Mouse (Mus musculus): ENCODE data around the gene Pbld2. TPM values are rescaled to one million over a fixed set of nuclear protein-coding genes. Genes with fewer than 3 reads are reported as not detected.
"Not testable (repeated sequence)": the region's sequence is repeated elsewhere in the genome, so short reads cannot be mapped to it uniquely, and the experiment has no call there.

Pbld2 gene
- polyA plus RNA-seq, 1 experiment from 2014 or later, result 0.80 TPM

DNA sequence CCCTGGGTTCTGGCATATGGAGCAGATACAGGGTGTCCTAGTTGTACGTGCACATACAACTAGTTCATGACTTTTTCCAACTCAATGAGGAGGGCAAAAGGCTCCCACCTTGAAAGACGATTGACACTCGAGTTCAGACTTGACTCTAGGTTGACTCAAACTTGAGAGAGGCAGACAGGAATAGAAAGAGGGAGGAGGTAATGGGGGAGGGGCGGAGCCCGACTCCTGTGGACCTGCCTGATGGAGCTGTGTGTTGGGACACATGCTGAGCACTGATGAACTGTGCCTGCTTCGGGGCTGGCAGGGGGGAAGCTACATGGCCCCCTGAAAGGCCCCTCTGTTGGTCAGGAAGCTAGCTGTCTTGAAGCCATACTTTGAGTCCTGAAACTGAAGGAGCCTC, 28.9 kb downstream of the Pbld2 start:
- H3K27ac ChIP-seq, result no peak overlapping the region
- H3K4me1 ChIP-seq, result peaks cover 5% of the 10 kb centered on the region; the same call in 1 of the 2 replicates
- H3K27me3 ChIP-seq (replicated peaks), result no peaks in the 10 kb centered on the region
- H3K36me3 ChIP-seq, result no peaks in the 10 kb centered on the region
- ATAC-seq (ENCODE audit: low FRiP score, low read depth), result no peak
- no peaks in the 10 kb centered on the region for H3K9me3 ChIP-seq
- WGBS, result 56% methylated on average over 6 of the region's 6 CpGs
- no peak overlapping the region for H3K4me2 ChIP-seq (replicated peaks)
- no peak overlapping the region for H3K9ac ChIP-seq
- no peak overlapping the region for H3K4me3 ChIP-seq

DNA sequence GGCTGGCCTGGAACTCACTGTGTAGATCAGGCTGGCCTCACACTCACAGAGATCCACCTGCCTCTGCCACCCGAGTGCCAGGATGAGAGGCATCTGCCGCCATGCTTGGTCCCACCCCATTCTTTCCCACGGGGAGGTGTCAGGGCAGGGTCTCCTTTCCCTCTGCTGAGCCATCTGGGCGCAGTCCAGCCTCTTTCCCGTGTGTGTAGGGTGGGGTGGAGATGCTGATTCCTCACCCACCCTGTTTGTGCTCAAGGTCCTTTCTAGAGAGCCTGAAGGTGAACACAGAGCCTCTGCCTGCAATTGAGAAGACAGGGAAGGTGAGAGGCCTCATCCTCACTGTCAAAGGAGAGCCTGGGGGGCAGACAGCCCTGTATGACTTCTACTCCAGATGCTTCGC, 30.0 kb downstream of the Pbld2 start:
- 89% methylated on average over 6 of the region's 6 CpGs for WGBS
- H3K9me3 ChIP-seq; H3K36me3 ChIP-seq; ATAC-seq (ENCODE audit: low FRiP score, low read depth); H3K27me3 ChIP-seq (replicated peaks); H3K9ac ChIP-seq; H3K4me3 ChIP-seq; H3K27ac ChIP-seq; H3K4me1 ChIP-seq; H3K4me2 ChIP-seq (replicated peaks): not testable (repeated sequence)

DNA sequence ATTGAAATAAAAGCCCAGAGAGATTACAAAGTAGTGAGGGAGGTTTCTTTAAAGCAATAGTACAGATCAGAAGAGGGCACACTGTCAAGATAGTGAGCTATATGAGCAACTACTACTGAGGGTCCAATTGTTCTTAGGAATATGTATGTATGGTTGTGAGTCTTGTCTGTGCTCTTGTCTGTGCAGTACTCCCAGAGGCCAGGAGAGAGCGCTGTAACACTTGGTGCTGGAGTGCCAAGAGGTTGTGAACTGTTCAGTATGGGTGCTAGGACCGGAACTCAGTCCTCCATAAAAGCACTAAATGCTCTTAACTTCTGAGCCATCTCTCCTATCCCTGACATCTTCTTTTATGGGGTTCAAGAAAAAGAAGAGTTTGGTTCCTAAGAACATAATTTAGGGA, 30.5 kb downstream of the Pbld2 start:
- WGBS, result 74% methylated on average over 2 of the region's 2 CpGs
- Histone ChIP-seq H3K36me3 (no peaks in the 10 kb centered on the region), H3K27me3 (replicated peaks) (no peaks in the 10 kb centered on the region), H3K27ac (no peak overlapping the region), H3K9ac (no peak overlapping the region), H3K4me1 (peaks cover 5% of the 10 kb centered on the region; the same call in 1 of the 2 replicates), H3K9me3 (no peaks in the 10 kb centered on the region), H3K4me2 (replicated peaks) (no peak overlapping the region), H3K4me3 (no peak overlapping the region)
- ATAC-seq (ENCODE audit: low FRiP score, low read depth), result no peak

DNA sequence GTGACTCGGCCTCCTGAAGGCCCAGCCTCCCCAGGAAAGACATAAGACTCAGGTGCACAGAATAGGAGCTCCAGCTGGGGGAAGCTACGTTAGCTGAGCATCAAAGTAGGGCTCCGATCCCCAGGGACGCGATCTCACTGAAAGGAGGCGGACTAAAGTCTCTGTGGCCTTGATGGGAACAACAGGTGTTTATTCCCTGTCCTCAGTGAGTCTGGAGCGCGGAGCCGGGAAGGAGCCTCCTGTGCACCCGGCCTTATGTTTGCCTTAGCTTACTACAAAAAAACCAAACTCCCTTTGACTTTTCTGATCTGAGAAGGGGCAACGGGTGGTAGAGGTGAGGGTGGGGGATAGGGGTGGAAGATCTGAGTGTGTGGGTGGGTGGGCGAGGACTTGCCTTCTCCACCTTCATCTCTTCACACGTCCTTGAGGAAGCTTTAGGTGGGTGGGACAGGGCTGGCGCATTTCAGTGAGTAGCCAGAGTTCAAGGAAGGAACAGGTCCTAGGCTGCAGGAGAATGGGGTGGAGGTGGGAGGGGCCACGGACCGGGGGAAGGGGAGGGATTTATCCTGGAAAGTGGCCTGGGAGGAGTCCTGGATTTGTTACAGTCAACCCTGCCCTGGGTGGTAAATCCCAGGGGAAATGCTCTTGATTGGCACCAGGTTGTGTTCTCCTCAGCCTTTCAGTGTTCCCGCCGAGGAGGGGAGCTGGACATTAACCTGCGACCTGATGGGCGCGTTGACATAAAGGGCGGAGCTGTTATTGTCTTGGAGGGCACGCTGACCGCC, 33.0 kb downstream of the Pbld2 start:
- WGBS, result 36% methylated on average over 24 of the region's 24 CpGs
- Histone ChIP-seq H3K27ac (no peak overlapping the region), H3K9me3 (no peaks in the 10 kb centered on the region), H3K4me3 (no peak overlapping the region), H3K36me3 (no peaks in the 10 kb centered on the region), H3K9ac (no peak overlapping the region), H3K4me2 (replicated peaks) (no peak overlapping the region), H3K4me1 (peaks cover 5% of the 10 kb centered on the region; the same call in 1 of the 2 replicates), H3K27me3 (replicated peaks) (no peaks in the 10 kb centered on the region)
- no peak for ATAC-seq (ENCODE audit: low FRiP score, low read depth)

DNA sequence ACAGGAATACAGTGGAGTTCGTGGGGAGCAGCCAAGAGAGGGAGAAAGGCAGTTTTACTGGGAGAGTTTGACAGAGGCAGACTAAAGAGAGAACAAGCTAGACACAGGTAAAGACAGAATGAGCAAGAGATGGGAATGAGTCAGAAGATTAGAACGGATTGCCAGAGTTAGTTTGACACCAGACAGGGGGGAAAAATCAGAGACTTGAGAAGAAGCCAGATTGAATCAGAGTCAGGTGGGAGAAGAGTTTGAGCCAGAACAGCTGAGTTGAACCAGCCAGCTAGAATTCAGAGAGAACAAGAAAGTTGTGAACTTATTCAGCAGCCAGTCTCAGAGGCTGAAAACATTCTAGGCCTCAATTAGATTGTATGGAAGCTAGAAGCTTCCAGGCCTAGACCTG, 35.7 kb downstream of the Pbld2 start, which contains the start of gene Pbld1:
Pbld1 (plus strand) TSS at position 301 of the 400 bp plus-strand sequence.
- no peaks in the 10 kb centered on the region for H3K9me3 ChIP-seq
- 84% methylated on average over 2 of the region's 2 CpGs for WGBS
- no peaks in the 10 kb centered on the region for H3K36me3 ChIP-seq
- H3K4me2 ChIP-seq (replicated peaks), result no peak within 1 kb of the TSS
- H3K4me3 ChIP-seq, result no peak within 1 kb of the TSS
- no peak within 1 kb of the TSS for H3K9ac ChIP-seq
- no peaks in the 10 kb centered on the region for H3K4me1 ChIP-seq
- ATAC-seq (ENCODE audit: low FRiP score, low read depth), result no peak
- no peaks in the 10 kb centered on the region for H3K27me3 ChIP-seq (replicated peaks)
- no peak within 1 kb of the TSS for H3K27ac ChIP-seq

DNA sequence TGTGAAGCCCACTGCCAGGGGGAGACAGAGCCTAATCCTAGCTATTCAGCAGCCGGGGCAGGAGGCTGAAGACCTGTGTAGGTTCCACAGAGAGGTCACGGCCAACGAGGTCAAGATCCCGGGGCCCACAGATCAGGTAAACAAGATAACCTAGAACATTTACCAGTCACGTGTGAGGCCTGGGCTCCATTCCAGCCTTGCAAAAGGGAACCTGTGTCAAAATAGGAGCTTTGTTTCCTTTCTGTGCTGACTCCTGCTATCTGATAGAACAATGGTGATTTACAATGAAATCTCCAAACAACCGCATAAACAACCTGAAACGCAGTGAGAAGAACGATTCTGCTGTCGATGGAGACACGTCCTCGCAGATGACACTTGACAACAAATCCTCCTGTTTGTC, 36.3 kb downstream of the Pbld2 start:
- no peak overlapping the region for H3K4me2 ChIP-seq (replicated peaks)
- WGBS, result 81% methylated on average over 11 of the region's 11 CpGs
- no peaks in the 10 kb centered on the region for H3K36me3 ChIP-seq
- H3K27me3 ChIP-seq (replicated peaks), result no peaks in the 10 kb centered on the region
- H3K27ac ChIP-seq, result no peak overlapping the region
- H3K9ac ChIP-seq, result no peak overlapping the region
- no peaks in the 10 kb centered on the region for H3K9me3 ChIP-seq
- ATAC-seq (ENCODE audit: low FRiP score, low read depth), result no peak
- H3K4me3 ChIP-seq, result no peak overlapping the region
- H3K4me1 ChIP-seq, result no peaks in the 10 kb centered on the region

DNA sequence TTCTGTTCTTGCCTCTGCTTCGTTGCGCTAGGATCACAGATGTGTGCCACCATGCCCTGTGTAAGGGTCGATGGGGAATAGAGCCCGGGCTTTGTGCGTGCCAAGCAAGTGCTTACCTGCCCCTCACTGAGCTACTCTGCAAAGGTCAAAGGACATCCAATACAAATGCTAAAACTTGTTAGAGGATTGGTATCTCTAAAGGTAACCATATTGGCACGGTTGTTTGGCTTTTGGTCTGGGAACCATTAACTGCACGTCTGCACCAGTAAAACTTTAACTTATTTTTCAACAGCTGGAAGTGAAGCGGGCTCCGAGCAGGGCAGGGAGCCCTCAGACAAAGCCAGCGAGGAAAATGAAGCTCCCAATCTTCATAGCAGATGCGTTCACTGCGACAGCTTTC, 37.2 kb downstream of the Pbld2 start:
- Histone ChIP-seq H3K4me3 (no peak overlapping the region), H3K27ac (no peak overlapping the region), H3K9ac (no peak overlapping the region), H3K9me3 (no peaks in the 10 kb centered on the region), H3K4me1 (no peaks in the 10 kb centered on the region), H3K27me3 (replicated peaks) (no peaks in the 10 kb centered on the region), H3K36me3 (no peaks in the 10 kb centered on the region), H3K4me2 (replicated peaks) (no peak overlapping the region)
- WGBS, result 74% methylated on average over 12 of the region's 12 CpGs
- ATAC-seq (ENCODE audit: low FRiP score, low read depth), result no peak

DNA sequence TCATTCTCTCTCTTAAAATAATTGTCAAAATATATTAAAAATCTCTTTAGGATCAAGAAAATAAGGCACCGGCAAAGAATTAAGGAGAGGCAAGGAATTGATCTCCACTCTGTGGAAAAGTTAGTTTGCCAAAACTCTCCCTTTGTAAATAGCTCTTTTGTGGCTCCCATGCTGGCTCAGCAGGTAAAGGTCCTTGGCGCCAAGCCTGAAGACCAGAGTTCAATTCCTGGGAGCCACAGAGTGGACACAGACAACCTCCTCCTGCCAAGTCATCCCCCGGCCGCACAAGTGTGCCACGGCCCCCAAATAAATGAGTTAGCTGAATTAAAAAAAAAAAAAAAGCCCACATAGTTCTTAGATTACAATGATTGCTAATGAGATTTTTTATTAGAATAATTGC, 38.6 kb downstream of the Pbld2 start:
- Histone ChIP-seq H3K4me2 (replicated peaks) (no peak overlapping the region), H3K4me3 (no peak overlapping the region), H3K4me1 (no peaks in the 10 kb centered on the region), H3K9ac (no peak overlapping the region), H3K27me3 (replicated peaks) (no peaks in the 10 kb centered on the region), H3K36me3 (no peaks in the 10 kb centered on the region), H3K9me3 (no peaks in the 10 kb centered on the region), H3K27ac (no peak overlapping the region)
- no peak for ATAC-seq (ENCODE audit: low FRiP score, low read depth)
- 95% methylated on average over 5 of the region's 5 CpGs for WGBS

DNA sequence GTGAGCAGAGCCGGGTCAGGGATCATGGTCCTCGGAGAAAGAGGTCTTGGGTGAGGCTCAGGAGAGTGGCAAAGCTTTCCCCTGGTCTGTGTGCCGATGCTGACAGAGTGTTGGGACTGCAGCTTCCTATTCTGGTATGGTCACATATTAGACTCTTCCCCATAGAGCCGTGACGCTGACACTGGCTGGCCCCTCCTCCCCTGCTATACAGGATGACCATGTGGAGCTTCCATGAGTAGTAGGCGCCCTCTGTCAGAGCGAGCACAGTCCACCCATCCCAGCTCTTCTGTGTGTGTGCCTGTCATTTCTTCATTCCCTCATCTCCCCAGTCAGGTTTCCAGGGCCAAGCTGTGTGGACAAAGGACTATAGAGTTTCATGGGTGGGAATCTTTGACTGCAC, 39.2 kb downstream of the Pbld2 start:
- Histone ChIP-seq H3K4me3 (no peak overlapping the region), H3K4me2 (replicated peaks) (no peak overlapping the region), H3K27ac (no peak overlapping the region), H3K9ac (no peak overlapping the region), H3K9me3 (no peaks in the 10 kb centered on the region), H3K36me3 (no peaks in the 10 kb centered on the region), H3K4me1 (no peaks in the 10 kb centered on the region), H3K27me3 (replicated peaks) (no peaks in the 10 kb centered on the region)
- no peak for ATAC-seq (ENCODE audit: low FRiP score, low read depth)
- 78% methylated on average over 7 of the region's 7 CpGs for WGBS

DNA sequence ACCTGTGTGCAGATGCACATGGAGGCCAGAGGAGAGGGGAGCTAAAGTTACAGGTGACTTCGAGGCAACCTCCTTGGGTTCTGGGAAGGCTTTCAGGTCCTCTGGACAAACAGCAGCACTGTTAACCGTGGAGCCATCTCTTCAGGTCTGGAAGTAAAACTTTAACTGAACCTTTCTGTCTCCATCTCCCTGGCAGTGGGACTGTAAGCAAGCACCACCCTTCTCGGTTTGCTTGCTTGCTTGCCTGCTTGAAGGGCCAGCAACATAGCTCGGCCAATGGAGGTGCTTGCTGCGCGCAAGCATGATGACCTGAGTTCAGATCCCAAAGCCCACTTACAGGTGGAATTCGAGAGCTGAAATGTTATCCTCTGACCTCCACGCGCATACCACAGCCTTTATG, 40.4 kb downstream of the Pbld2 start:
- Histone ChIP-seq H3K27me3 (replicated peaks) (no peaks in the 10 kb centered on the region), H3K4me3 (no peak overlapping the region), H3K4me1 (no peaks in the 10 kb centered on the region), H3K36me3 (no peaks in the 10 kb centered on the region), H3K9ac (no peak overlapping the region), H3K4me2 (replicated peaks) (no peak overlapping the region), H3K27ac (no peak overlapping the region), H3K9me3 (no peaks in the 10 kb centered on the region)
- ATAC-seq (ENCODE audit: low FRiP score, low read depth), result no peak
- 82% methylated on average over 9 of the region's 9 CpGs for WGBS

DNA sequence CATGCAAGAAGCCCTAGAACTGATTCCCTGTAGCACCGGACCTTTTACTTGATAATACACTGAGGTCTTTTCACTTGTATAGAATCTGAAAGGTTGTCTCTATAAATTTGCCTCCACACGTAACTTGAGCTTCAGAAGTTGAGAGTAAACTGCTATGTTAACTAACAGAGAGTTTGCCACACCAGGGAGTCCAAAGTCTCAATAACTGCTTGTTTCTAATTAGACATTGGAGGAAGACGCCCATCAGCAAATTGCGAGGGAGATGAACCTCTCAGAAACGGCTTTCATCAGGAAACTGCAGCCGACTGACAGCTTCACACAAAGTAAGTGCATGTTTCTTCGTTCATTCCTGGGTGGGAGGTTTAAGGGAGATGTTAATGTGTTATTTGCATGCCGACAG, 41.4 kb downstream of the Pbld2 start:
- Histone ChIP-seq H3K27ac (no peak overlapping the region), H3K9me3 (no peaks in the 10 kb centered on the region), H3K4me2 (replicated peaks) (no peak overlapping the region), H3K36me3 (no peaks in the 10 kb centered on the region), H3K4me3 (no peak overlapping the region), H3K27me3 (replicated peaks) (no peaks in the 10 kb centered on the region), H3K4me1 (no peaks in the 10 kb centered on the region), H3K9ac (no peak overlapping the region)
- 65% methylated on average over 8 of the region's 8 CpGs for WGBS
- no peak for ATAC-seq (ENCODE audit: low FRiP score, low read depth)

DNA sequence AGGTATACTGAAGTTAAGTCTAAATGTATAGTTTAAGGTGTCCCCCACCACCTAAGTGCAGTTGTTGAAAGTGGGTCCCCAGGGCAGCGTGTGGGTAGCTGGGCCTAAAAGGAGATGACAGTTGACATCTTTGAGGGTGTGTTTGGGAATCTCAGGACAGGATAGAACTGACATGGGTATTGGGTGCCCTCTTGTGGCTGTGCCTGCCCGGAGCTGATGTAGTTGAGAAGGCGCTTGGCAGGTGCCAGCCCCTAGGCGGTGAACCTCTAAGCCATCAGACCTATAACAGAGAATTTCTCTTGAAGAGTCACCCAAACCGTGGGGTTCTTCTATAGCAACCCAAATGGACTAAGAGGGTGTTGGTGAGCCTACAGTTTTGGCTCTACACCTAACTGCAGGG, 41.9 kb downstream of the Pbld2 start:
- Histone ChIP-seq H3K4me1 (no peaks in the 10 kb centered on the region), H3K9me3 (no peaks in the 10 kb centered on the region), H3K27me3 (replicated peaks) (no peaks in the 10 kb centered on the region), H3K4me2 (replicated peaks) (no peak overlapping the region), H3K9ac (no peak overlapping the region), H3K36me3 (no peaks in the 10 kb centered on the region), H3K4me3 (no peak overlapping the region), H3K27ac (no peak overlapping the region)
- ATAC-seq (ENCODE audit: low FRiP score, low read depth), result peak; percentile 81
- WGBS, result 11% methylated on average over 5 of the region's 5 CpGs

DNA sequence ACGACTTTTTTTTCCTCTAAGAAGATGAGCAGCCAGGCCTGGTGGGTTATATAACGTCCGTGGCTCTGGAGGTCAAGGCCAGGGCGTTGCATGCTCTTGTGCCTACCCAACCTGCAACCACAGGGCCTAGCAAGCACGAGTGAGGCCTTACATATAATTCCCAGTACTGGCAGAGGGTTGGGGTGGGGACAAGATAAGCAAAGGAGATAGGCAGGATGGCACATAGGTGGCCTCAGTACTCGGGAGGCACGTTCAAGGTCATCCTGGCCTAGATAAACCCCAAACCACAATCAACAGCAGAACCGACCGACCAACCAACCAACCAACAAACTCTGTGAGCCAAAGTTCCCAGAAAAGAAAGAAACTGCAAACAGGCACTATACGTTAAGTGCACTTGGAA, 62.2 kb downstream of the Pbld2 start:
- Histone ChIP-seq H3K4me1 (peaks cover 11% of the 10 kb centered on the region; the same call in 1 of the 2 replicates), H3K4me3 (no peak overlapping the region), H3K36me3 (no peaks in the 10 kb centered on the region), H3K27me3 (replicated peaks) (peaks cover 3% of the 10 kb centered on the region; the same call in 1 of the 2 replicates), H3K4me2 (replicated peaks) (no peak overlapping the region), H3K9me3 (no peaks in the 10 kb centered on the region), H3K27ac (no peak overlapping the region), H3K9ac (no peak overlapping the region)
- WGBS, result 86% methylated on average over 10 of the region's 10 CpGs
- ATAC-seq (ENCODE audit: low FRiP score, low read depth), result no peak

Data from neural tube, embryonic 12.5 days (tissue).